In the genomic region with DNA sequence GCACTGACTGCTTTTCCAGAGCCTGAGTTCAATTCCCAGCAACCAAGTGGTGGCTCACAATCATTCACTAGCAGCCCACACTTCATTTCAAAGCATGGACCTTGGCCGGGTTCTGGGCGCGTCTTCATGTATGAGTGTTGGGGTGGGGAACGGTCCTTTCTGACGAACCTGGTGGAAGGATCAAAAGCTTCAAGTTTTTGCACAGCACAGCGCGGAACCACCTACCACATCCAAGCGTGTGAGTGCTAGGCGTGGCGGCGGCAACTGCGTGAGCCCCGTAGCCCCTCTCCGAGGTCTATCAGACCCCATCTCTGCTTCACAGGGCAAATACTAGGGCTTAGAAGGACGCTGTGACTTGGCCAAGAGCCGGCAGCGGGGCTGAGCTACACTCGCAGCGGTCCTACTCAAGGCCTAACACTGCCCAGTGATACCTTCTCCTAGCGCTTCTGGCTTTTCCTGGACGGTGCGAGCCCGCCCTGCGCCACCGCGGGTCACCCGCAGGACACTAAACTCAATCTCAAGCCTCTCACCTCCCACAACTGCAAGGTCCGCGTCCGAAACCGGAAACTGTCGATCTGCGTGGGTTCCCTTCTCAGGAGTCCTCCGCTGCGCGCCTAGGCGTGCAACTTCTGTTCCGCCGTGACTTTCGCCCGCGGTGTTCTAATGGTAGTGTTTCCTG, we compare ENCODE assay signal across 8 mouse cellular contexts. TPM values are rescaled to one million over a fixed set of nuclear protein-coding genes. Genes with fewer than 3 reads are reported as not detected.
A peak's percentile ranks its signal among the peaks of the same experiment; 100 is the strongest.
DNase-seq lines count a peak whose midpoint lies in the region; ATAC-seq and TF ChIP-seq lines count a peak whose summit lies in the region.

No protein-coding gene starts in this region.

- no peak for TF ChIP-seq EP300 in liver, embryonic 14.5 days (IDR thresholded peaks at IDR 0.05; ENCODE audit: low read depth)

- no peaks in the 10 kb centered on the region for H3K27me3 ChIP-seq in E14TG2a.4 (ENCODE audit: insufficient read depth, low read length)
- no peaks in the 10 kb centered on the region for H3K27me3 ChIP-seq in forebrain, embryonic 11.5 days (ENCODE audit: control insufficient read depth, insufficient read depth, low read length)
- H3K27me3 ChIP-seq in heart, embryonic 16.5 days (ENCODE audit: control insufficient read depth, insufficient read depth, low read length) = no peaks in the 10 kb centered on the region
- H3K27me3 ChIP-seq in liver, embryonic 14.5 days (ENCODE audit: control insufficient read depth, insufficient read depth, low read length) = no peaks in the 10 kb centered on the region
- H3K27me3 ChIP-seq in stomach, embryonic 15.5 days (replicated peaks) = no peaks in the 10 kb centered on the region

- peak overlapping the region; percentile 93 for H3K4me3 ChIP-seq in E14TG2a.4 (replicated peaks; ENCODE audit: low read length)
- peak overlapping the region; percentile 79 for H3K4me3 ChIP-seq in forebrain, embryonic 11.5 days (ENCODE audit: low read depth, low read length)
- peak overlapping the region; percentile 86 for H3K4me3 ChIP-seq in heart, embryonic 16.5 days (ENCODE audit: low read length)
- peak overlapping the region; percentile 87 to 88 for H3K4me3 ChIP-seq in liver, embryonic 14.5 days (ENCODE audit: insufficient read depth in 1 of 2, low read depth in 2 of 2, low read length in 2 of 2)
- H3K4me3 ChIP-seq in stomach, embryonic 15.5 days (replicated peaks) = peak overlapping the region; percentile 78

- H3K4me2 ChIP-seq in forebrain, embryonic 11.5 days (ENCODE audit: low read depth, low read length, severe bottlenecking) = peak overlapping the region; percentile 73
- peak overlapping the region; percentile 76 for H3K4me2 ChIP-seq in heart, embryonic 16.5 days (ENCODE audit: low read depth, low read length)
- peak overlapping the region; percentile 75 for H3K4me2 ChIP-seq in liver, embryonic 14.5 days (ENCODE audit: low read depth)
- peak overlapping the region; percentile 65 for H3K4me2 ChIP-seq in stomach, embryonic 15.5 days

- under 1% methylated on average over 42 of the region's 42 CpGs for WGBS in forebrain, embryonic 11.5 days
- under 1% methylated on average over 42 of the region's 42 CpGs for WGBS in heart, embryonic 16.5 days
- WGBS in liver, embryonic 14.5 days (ENCODE audit: insufficient replicate concordance) = 1% methylated on average over 42 of the region's 42 CpGs
- under 1% methylated on average over 42 of the region's 42 CpGs for WGBS in stomach, embryonic 15.5 days

- H3K27ac ChIP-seq in forebrain, embryonic 11.5 days (ENCODE audit: low read depth, low read length) = peak overlapping the region; percentile 8; the same call in 1 of the 2 replicates
- H3K27ac ChIP-seq in heart, embryonic 16.5 days (ENCODE audit: low read length) = peak overlapping the region; percentile 93
- H3K27ac ChIP-seq in liver, embryonic 14.5 days = peak overlapping the region; percentile 83
- peak overlapping the region; percentile 94 for H3K27ac ChIP-seq in stomach, embryonic 15.5 days

- TF ChIP-seq CTCF in E14TG2a.4 (conservative IDR thresholded peaks at IDR 0.05; ENCODE audit: low read length) = no peak
- peak; percentile 29; the same call in 1 of the 2 replicates for TF ChIP-seq CTCF in liver, embryonic 14.5 days (IDR thresholded peaks at IDR 0.05; ENCODE audit: low read depth)

- peak; percentile 86 for DNase-seq in c-Kit-positive CD71-positive TER-119-negative erythroid progenitor cells, embryonic 14.5 days (ENCODE audit: low read depth)
- DNase-seq in forebrain, embryonic 11.5 days (ENCODE audit: low spot score) = peak; percentile 92
- peak; percentile 91 to 93 for DNase-seq in kidney, postnatal 25 days
- DNase-seq in liver, embryonic 14.5 days (ENCODE audit: low read depth in 3 of 3, low spot score in 3 of 3) = peak; percentile 78 to 81 (median 78)
- DNase-seq in neural tube, embryonic 10.5 days (ENCODE audit: extremely low spot score, low spot score) = peak; percentile 87

- peaks cover 21% of the 10 kb centered on the region for H3K4me1 ChIP-seq in E14TG2a.4 (replicated peaks; ENCODE audit: low read depth, low read length)
- H3K4me1 ChIP-seq in forebrain, embryonic 11.5 days (replicated peaks; ENCODE audit: control insufficient read depth, insufficient read depth, low read length) = no peaks in the 10 kb centered on the region
- peaks cover 14% of the 10 kb centered on the region for H3K4me1 ChIP-seq in heart, embryonic 16.5 days (ENCODE audit: control insufficient read depth, insufficient read depth, low read length)
- H3K4me1 ChIP-seq in liver, embryonic 14.5 days (replicated peaks; ENCODE audit: control insufficient read depth in 2 of 2, insufficient read depth in 2 of 2, low read length in 1 of 2) = peaks cover 0 to 5% of the 10 kb centered on the region in 2 experiments; a peak in 1 of 4 replicates
- 0 out of 2 replicates have a peak, but pooled peaks cover 2% of the 10 kb centered on the region for H3K4me1 ChIP-seq in stomach, embryonic 15.5 days

- H3K36me3 ChIP-seq in E14TG2a.4 (ENCODE audit: insufficient read depth, low read length) = peaks cover 57% of the 10 kb centered on the region
- H3K36me3 ChIP-seq in forebrain, embryonic 11.5 days (ENCODE audit: control insufficient read depth, insufficient read depth, low read length) = no peaks in the 10 kb centered on the region
- peaks cover 13% of the 10 kb centered on the region; the same call in 1 of the 2 replicates for H3K36me3 ChIP-seq in heart, embryonic 16.5 days (ENCODE audit: control insufficient read depth, insufficient read depth)
- peaks cover 5% of the 10 kb centered on the region for H3K36me3 ChIP-seq in liver, embryonic 14.5 days (replicated peaks; ENCODE audit: control insufficient read depth, insufficient read depth, low read depth)
- 0 out of 2 replicates have a peak, but pooled peaks cover 5% of the 10 kb centered on the region for H3K36me3 ChIP-seq in stomach, embryonic 15.5 days

- H3K9me3 ChIP-seq in E14TG2a.4 (ENCODE audit: low read length) = no peaks in the 10 kb centered on the region
- no peaks in the 10 kb centered on the region for H3K9me3 ChIP-seq in forebrain, embryonic 11.5 days (ENCODE audit: control insufficient read depth, low read length)
- no peaks in the 10 kb centered on the region for H3K9me3 ChIP-seq in heart, embryonic 16.5 days (replicated peaks; ENCODE audit: control insufficient read depth, low read length)
- no peaks in the 10 kb centered on the region for H3K9me3 ChIP-seq in liver, embryonic 14.5 days (ENCODE audit: control insufficient read depth, low read length)
- no peaks in the 10 kb centered on the region for H3K9me3 ChIP-seq in stomach, embryonic 15.5 days

- peak; percentile 77 for ATAC-seq in forebrain, embryonic 11.5 days (replicated peaks; ENCODE audit: low FRiP score)
- peak; percentile 82 for ATAC-seq in heart, embryonic 16.5 days (replicated peaks; ENCODE audit: extremely low read depth, insufficient read depth, low FRiP score)
- ATAC-seq in liver, embryonic 14.5 days (ENCODE audit: insufficient read depth) = peak; percentile 90
- ATAC-seq in stomach, embryonic 15.5 days (ENCODE audit: insufficient read depth, low FRiP score, low read depth) = peak; percentile 87

- peak overlapping the region; percentile 93 for H3K9ac ChIP-seq in forebrain, embryonic 11.5 days (ENCODE audit: low read length)
- H3K9ac ChIP-seq in heart, embryonic 16.5 days (ENCODE audit: low read length) = peak overlapping the region; percentile 97
- peak overlapping the region; percentile 89 for H3K9ac ChIP-seq in liver, embryonic 14.5 days (replicated peaks)
- peak overlapping the region; percentile 90 for H3K9ac ChIP-seq in stomach, embryonic 15.5 days

RNA-seq across cellular contexts. Expression of gene Cdk5rap1, which starts 0.5 kb away (rescaled TPM):
- polyA plus RNA-seq in forebrain, embryonic 11.5 days (2014; fragmentation: Nextera tagmentation; extraction: Ambion mirVana) = 15.0 and 17.0 TPM in 2 replicates
- polyA plus RNA-seq in heart, embryonic 16.5 days (2015; fragmentation: Nextera tagmentation; extraction: Ambion mirVana) = 15.4 and 20.0 TPM in 2 replicates
- polyA plus RNA-seq in liver, embryonic 14.5 days (2012; rRNA removed) = 7.5 and 10.0 TPM in 2 replicates
- polyA plus RNA-seq in liver, embryonic 14.5 days (2014; fragmentation: Nextera tagmentation; extraction: Ambion mirVana) = 4.2 and 9.5 TPM in 2 replicates
- polyA plus RNA-seq in stomach, embryonic 15.5 days (2015; fragmentation: Nextera tagmentation; extraction: Ambion mirVana) = 15.6 and 18.3 TPM in 2 replicates

RNA-seq across cellular contexts. Expression of gene Snta1, which starts 35.6 kb away (rescaled TPM):
- polyA plus RNA-seq in forebrain, embryonic 11.5 days (2014; fragmentation: Nextera tagmentation; extraction: Ambion mirVana) = 3.1 and 3.4 TPM in 2 replicates
- polyA plus RNA-seq in heart, embryonic 16.5 days (2015; fragmentation: Nextera tagmentation; extraction: Ambion mirVana) = 57.8 and 61.8 TPM in 2 replicates
- 1.5 and 1.6 TPM in 2 replicates for polyA plus RNA-seq in liver, embryonic 14.5 days (2012; rRNA removed)
- 0.64 and 0.70 TPM in 2 replicates for polyA plus RNA-seq in liver, embryonic 14.5 days (2014; fragmentation: Nextera tagmentation; extraction: Ambion mirVana)
- 7.3 and 7.5 TPM in 2 replicates for polyA plus RNA-seq in stomach, embryonic 15.5 days (2015; fragmentation: Nextera tagmentation; extraction: Ambion mirVana)

Comparison
In these comparisons a context has a peak if more than half of its experiments do, and no peak if none do; other contexts are left out.
1. Peak in every context shown above with its lines: DNase-seq, ATAC-seq, H3K4me3 ChIP-seq and H3K27ac ChIP-seq.
2. H3K27ac ChIP-seq: peak in every context shown above with its lines; median percentile 94 in stomach, embryonic 15.5 days; 93 in heart, embryonic 16.5 days; 83 in liver, embryonic 14.5 days; 8 in forebrain, embryonic 11.5 days.